Mouse (Mus musculus) layer of hippocampus, adult 9-10 months (tissue): ENCODE data around the gene Rasl10a.

Source experiments
- DNase-seq: peaks from one replicate; pipeline ENCODE4 v3.0.0; 2022; ENCODE audit warnings: low spot score

The Rasl10a gene

DNA sequence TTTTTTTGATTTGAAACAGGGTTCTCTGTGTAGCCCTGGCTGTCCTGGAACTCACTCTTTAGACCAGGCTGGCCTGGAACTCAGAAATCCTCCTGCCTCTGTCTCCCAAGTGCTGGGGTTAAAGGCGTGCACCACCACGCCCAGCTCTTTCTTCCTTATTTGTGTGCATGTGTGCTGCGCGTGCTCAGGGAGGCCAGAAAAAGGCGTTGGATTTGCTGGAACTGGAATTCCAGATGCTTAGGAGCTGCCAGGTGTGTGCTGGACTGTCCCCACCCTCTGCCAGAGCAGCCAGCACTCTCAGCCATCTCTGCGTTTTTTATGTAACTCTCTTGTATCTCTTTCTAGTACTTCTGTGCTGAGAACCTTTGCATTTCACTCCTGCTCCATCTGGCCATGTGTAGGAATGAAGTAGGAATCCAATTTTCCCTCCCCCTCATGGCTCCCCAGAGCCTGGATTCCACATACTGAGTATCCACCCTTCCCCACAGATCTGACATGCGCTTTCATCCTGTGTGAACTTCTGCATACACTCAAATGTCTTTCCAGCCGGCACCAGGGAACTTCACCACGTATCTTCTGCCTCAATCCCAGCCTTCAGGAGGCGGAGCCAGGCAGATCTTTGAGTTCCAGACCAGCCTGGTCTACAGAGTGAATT lies 5.6 kb upstream of the Rasl10a start:
- DNase-seq, result no peak

DNA sequence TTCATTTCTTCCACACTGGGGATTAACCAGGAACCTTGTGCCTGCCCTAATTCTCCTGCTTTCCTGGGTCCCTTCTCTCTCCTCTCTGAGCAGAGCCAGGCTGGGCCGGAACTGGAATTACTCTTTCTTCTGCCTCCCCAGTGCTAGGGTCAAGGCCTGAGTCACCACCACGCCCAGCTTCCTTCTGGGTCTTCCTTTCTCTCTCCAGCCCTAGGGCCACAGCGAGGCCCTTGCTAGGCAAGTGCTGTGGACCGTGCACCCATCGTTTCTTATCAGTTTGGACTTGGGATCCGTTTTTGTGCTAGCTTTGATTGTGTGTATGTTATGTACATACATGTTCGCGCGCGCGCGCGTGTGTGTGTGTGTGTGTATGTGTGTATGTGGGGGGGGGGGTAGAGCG lies 3.8 kb upstream of the Rasl10a start:
- no peak for DNase-seq

DNA sequence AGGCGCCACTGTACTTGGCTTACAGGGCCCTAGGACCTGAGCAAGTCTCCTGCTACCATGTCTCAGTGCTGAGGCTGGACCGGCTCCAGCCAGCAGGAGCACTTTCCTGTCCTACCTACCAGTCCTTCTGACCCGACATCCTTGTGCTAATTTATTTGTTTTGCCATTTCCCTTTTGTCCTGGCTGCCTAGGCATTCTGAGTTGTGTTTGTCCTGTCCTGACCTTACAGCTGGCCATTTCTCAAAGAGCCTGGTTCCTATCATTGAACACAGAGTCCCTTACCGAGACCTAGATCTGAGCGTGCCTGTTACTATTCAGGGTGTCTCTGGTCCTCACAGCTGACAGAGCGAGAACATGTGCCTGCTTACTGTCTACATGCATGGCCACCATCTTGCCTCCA lies 3.1 kb upstream of the Rasl10a start:
- no peak for DNase-seq

DNA sequence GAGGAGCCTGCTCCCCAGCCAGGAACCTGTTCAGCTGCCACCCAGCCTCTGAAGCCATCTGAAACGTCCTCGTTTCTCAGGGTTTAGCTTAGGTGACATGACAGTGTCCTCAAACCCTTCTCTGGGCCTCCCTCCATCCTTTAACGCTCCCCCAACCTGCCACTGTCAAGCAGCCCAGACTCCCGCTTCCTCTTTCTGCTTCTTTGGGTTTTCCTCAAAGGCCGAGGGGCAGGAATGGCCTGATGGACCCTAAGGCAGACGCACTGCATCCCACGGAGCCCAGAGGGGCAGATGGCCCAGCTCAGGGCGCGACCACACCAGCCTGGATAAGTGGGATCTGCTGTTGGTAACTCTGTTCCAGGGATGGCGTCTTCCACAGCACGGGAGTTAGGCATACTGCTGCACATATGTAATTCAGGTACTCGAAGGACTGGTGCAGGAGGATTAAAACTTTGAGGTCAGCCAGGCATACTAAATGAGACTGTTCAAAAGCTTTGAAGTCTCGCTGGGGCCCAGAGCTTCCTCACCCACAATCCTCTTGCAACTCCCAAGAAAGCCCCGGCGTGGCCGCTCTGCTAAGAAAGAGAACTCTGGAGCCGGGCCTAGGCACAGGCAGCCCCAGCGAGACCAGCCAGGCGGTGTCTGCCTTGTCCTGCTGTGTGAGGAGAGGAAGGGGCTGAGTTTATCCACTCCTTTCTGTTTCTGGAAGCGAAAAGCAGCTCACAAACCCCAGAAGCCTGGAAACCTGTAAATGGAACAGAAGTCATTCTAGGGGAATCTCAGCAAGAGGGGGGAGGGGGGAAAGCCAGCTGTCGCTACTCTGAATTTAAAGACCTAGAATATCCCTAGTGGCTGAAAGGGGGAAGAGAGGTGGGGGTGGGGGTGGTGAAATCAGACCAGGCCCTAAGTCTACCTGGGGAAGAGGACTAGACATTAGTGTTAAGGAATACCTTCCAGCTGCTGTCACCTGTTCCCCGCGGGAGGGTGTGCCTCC lies 1.7 kb upstream of the Rasl10a start:
- no peak for DNase-seq

DNA sequence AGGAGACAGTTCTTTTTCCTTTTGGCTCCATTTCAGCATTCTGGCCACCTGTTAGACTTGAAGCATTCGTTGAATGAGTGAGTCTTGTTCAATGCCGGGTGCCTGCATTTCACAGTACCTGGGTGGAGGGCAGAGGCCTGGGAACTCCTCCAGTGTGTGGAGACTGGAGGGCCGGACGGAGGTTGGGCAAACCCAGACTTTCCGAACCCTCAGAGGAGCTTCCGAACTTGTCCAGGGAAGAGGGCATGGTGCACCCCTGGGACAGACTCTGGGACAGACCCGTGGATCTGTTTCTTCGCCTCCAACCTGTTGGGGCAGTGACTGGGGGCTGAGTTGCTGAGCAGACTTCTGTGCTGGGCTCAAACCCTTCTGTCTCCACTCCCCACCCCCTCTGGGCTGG lies 864 bp upstream of the Rasl10a start:
- DNase-seq, result no peak

DNA sequence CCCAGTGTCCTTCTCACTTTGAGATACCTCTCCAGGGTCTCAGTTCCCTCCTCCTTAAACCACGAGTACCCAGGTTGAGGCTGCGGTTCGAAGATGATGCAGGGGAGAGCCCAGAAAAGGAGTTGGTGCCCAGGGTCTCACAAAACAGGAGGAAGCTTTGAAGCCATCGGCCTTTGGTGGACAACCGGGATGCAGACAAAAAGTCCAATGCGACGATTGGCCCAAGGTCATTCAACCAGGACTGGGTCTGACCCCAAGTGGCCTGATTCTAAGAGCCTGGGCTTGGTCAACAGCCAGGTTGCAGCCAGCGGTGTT lies 430 bp upstream of the Rasl10a start:
- DNase-seq, result no peak

DNA sequence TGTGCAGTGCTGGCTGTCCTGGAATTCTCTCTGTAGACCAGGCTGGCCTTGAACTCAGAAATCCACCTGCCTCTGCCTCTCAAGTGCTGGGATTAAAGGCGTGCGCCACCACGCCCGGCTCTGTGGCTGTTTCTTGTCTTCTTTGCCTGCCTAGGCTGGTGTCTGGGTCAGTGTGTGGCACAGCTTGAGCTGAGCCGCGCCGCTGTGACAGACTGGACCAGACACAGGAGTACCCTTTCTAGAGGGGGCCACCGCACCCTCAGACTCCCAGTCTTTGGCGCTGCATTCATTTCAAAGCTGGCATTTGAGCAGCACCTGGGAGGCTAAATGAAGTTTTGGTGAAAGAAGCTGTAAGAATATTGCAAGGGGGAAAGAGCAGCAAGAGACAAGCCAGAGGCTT lies 855 bp downstream of the Rasl10a start:
- DNase-seq, result no peak

DNA sequence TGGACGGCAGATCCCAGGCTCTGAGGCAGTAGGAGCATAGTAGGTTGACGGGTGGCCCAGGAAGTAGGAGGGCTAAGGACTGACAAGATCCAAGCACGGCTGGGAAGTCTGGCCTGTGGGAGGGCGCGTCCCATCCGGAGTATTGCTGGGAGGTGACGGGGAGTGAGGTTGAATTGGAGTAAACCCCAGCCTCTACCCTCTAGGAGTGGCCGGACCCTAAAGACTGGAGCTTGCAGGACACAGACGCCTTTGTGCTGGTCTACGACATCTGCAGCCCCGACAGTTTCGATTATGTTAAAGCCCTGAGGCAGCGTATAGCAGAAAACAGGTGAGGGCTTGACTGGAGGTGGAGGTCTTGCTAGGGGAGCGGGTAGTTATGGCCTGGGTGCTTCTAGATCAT lies 1.3 kb downstream of the Rasl10a start:
- DNase-seq, result no peak

DNA sequence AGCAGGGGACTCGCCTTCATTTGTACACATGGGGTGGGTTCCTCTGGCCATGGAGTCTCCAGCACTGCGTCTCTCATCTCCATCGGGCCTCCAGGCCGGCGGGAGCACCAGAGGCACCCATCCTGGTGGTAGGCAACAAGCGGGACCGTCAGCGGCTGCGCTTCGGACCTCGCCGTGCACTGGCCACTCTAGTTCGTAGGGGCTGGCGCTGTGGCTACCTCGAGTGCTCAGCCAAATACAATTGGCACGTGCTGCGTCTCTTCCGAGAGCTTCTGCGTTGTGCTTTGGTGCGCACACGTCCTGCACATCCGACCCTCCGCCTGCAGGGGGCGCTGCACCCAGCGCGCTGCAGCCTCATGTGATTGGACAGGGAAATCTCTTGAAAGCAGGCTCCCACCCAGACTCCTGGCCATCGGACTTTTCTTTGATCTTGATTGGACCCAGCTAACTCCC lies 1.8 kb downstream of the Rasl10a start:
- no peak for DNase-seq

DNA sequence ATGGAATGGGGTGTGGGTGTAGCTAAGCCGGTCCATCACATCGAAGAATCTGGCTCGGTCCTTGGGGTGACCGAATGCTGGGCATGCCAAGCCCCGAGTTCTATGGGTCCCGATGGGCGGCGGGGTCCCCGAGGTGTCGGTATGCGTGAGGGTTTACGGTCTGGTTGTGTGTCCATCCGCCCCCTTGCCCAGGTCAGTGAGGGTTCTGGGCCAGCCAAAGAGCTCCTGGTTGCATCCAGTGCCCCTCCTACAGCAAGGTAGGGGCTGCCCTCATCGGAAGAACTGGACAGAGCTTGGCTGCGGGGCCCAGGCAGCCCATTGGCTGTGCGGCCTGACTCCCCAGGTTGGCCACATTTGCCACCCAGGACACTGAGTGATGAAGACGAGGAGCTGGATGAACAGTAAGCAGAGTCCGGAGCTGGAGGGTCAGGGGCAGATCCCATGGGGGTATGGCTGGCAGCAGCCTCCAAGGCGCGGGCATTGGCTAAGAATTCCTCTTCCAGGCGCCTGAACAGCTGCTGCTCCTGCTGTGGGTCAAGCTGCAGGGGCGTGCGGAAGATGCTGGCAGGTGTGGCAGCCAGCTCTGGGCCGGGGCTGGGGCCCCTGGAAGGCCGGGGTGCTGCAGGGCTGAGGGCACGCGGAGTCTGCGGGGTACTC lies 3.0 kb downstream of the Rasl10a start:
- DNase-seq, result no peak

DNA sequence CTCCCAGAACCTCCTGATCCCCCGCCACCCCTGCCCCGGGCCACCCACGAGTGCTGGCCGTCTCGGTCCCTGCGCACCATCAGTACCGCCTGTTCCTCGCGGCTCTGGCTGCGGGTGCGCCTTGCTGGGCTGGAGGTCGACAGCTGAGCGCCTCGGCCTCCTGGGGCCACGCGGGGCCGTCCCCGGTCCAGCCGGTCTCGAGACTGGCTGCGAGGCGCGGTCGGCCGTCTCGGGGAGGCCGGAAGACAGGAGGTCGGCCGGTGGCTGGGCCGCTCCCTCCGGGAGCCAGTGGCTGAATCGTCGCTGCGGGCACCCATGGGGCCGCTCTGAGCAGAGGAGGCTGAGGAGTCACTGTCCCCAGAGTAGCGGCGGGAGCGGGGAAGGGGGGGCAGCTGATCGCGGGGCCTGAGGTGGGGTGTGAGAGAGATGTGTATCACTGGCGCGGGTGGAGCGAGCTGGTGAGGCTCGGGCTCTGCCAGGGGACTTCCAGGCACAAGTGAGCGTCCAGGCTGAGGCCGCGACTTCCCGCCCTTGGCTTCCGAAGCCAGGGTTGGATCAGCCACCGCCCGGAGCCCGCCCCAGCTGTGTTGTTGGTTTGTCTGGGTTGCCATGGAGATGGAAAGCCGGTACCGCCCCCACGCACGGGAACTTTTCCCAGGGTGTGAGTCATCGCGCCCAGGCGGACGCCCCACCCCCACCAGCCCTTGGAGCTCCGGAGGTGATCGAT lies 3.6 kb downstream of the Rasl10a start:
- DNase-seq, result peak; percentile 81

DNA sequence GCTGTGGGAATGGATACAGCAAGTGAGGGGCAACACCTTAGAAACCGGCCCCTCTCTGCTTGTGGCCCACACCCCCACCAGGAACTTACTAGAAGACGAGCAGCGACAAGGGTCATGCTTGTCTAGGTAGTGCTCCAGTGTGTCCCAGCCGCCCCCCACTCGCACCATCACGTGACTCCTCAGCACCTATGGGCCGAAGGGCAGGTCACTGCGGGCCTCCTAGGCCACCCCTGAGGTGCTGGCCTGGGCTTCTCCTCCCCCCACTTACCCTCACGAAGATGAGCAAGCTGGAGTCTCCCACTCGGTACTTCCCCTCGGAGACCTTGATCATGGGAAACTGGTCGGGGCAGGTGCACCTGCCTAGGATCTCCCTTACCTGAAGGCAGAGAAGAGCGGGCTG lies 4.4 kb downstream of the Rasl10a start:
- no peak for DNase-seq

DNA sequence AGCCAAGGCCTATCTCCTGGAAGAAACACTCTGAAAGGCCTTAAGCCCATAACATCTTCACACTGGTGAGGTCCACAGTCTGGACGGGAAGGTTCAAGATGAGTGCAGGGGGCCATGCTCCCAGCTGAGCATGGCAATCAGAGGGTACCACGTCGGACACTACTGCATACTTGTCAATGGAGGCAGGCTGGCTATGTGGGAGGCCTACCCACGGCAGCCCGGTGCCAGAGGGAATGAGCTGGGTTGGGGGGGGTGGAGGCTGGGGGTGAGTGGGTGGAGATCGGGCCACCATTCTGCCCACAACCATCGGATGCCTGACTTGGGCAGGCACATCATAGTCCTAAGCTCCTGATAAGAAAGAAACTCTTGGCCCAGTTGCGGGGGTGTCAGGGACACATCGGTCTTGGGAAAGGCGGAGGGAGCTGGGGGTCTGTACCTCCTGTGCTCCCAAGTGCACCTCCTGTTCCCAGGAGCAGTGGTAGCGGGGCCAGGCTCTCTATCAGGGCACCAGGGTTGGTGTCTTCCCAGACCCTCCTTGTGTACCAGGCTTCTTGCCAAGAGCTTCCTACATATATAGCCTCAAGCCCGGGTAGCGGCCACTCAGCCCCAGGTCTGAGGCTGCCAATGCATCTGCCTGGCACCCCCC lies 5.1 kb downstream of the Rasl10a start:
- no peak for DNase-seq

DNA sequence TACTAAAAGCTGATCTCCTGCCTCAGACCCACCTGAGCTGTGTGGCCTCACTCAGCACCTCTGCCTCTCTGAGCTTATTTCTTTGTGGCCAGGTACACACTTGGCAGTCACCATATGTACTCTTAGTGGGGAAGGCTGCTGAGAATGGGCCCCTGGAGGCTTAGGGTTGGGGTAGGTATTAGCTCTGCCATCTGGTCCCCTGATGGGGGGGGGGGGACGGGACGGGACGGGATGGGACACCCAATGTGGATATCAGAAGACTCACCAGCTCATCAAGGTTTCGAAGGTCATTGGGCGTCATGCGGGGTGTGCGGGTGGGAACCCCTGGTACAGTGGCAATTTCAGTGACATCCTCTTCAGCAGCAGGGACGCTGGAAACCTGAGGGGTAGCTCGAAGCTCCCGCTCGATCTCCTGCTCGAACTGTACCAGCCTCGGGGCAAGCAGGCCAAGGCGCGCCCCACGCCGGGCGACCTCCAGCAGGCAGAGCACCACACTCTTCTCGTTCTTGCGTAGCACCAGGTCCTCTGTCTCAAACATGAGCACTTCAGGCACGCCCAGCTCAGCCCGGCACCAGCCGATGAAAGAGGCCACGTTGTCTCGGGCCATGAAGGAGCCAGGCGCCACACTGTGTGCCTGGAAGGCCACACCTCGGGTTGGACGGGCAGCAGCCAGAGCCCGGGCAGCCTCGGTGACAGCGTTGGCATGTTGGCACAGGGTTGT lies 5.8 kb downstream of the Rasl10a start:
- DNase-seq, result no peak

DNA sequence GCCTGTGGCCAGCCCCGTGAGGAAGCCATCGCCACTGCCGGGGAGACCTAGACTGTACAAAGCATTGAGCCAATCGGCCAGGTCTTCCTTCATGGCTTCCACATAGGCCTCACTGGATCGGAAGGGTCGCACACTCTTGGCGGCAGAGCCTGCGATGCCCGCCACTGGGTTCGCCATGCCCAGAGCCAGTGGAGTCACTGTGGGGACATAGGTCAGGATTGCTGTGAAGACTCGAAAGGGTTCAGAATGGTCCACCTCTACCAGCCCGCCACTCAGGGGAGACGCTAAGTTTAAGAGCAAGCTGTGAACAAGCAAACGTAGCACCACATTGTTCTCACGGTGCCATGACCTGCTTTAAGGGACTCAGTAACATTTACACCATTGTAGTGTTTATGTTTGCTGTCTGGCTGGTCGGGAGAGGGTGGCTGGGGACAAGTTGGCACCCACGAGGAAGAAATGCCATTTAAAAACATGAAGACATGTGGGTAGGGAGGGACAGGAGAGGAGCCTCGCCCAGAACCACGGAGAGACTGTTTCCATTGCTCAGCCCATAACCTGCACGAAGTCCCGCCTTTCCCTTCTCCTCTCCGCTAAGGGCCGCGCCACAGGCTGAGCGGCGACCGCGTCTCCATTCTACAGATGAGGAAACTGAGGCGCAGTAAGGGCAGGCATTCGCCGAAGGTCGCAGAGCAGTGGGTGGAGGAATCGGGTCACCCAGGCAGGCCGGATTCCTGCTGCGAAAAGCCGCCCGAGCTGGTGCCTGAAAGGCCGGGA lies 6.5 kb downstream of the Rasl10a start:
- no peak for DNase-seq

DNA sequence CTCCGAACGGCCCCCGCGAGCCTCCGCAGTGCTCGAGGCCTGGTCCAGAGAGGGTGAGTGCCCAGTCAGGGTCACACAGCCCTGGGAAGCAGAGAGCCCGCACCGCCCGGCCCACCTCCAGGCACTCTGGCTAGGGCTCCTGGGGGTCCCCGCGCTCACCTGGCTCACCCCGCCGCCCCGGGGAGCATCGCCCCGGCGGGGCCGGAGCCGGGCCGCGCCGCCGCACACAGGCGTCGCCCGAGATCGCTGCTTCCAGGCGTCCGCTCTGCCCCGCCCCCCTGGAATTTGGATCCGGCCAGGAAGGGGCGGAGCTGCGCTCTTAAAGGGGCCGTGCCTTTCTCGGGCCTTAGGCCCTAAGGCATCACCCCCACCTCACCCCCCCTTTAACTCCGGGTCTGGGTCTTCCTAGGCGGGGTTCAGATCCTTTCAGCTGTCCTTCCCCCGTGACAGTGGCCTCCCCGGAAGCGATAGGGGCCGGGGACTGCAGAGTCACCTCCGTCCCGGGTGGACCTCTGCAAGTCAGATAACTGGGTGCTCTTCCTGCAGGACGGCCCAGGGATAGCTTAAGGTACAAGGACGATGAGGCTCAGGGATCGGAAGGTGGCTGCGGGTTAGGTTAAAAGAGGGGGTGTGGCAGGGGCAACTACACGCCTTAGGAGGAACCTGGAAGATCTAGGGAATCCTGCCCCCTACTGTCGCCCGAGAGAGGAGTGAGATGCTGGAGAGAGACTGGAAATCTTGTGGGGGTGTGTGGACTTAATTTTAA lies 7.3 kb downstream of the Rasl10a start, which contains the start of gene Gas2l1:
TSS of gene Gas2l1 (minus strand) at position 272 of the 766 bp plus-strand sequence.
- no peak for DNase-seq

DNA sequence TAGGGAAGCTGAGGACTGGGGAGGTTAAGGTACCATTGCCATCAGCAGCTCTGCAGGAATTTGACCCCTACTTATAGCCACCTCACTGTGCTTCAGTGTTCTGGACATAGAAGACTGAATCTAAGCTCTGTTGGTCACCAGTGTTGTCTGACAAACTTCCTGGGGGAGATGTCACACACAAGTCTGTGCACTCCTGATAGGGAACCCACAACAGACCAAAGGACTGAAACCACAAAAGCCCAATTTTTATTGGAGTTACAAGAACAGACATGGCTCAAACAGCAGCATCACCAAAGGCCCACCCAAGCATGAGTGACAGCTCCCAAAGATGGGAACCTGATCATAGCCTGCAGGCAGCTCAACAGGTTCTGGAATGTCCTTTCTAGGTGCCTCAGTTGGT lies 9.1 kb downstream of the Rasl10a start:
- no peak for DNase-seq

DNA sequence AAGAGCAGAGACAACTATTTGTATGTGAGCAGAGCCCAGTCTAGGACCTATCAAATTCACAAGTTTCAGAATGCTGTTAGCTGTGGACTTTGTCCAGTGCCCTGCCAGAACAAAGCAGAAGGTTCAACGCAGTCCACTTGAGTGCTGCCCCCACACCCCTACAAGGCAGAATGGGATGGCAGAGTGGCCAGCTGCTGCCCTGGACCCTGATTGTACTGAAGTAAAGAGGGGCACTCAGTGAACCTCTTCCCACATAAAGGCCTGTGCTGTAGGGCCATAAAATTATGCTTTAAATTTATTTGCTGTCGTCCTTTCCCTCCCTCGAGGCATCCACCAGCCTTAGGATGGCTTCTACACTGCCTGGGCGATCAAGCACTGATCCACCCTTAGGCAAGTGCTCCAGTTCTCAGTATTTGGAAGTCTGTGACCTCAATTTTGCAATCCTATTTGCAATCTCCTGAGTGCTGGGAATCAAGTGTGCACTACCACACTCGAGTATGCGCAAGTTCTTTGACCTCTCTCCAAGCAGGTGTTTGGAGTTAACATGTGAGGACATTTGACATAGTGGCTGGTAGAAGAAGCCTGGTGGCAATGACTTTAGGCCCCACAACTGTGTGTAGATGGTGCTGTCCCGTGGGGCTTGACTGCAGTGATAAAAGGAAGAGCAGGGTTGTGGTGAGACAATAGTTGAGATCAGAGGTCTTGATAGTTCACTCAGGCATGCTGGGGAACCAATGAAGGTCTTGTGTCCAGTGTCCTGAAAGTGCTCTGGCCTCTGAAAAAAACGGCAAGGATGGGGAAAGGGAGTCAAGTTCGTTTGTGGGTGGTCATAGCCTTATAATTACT lies 10.4 kb downstream of the Rasl10a start:
- DNase-seq, result no peak

DNA sequence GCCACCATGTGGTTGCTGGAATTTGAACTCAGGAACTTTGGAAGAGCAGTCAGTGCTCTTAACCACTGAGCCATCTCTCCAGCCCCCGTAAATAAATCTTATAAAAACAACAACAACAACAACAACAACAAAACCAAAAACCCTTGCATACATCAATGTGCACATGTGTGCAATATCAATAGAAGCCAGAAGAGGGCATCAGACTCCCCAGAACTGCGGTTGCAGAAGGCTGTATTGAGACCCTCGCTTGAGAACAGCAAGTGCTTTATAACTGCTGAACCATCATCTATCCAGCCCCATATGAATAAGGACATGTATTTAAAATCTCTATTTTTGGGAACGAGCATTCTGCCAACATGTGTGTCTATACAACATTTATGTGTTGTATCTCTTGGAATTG lies 17.0 kb downstream of the Rasl10a start:
- no peak for DNase-seq
